Comparison of ENCODE assay signal across 18 mouse cellular contexts in the genomic region with DNA sequence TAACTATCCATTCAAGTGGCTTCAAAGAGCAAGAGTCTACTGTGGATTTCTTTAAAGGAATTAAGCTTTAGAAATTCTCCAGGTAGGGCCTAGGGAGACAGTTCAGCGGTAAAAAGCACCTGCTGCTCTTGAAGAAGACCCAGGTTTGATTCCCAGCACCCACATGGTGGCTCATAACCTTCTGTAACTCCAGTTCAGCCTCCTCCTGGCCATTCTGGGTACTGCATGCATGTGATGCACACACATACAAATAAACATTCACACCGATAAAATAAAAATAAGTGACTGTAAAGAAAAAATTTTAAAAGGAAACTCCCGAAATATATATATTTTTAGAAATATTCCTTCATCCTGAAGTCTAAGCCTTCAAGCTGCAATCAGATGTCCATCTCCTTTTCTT.
DNase-seq lines count a peak whose midpoint lies in the region; ATAC-seq and TF ChIP-seq lines count a peak whose summit lies in the region.
"Had no signal": no experiment of that assay in that cellular context is flagged by ENCODE, and none has a peak within 500 bp of the region (broad histone marks: within the 10 kb centered on the region; RNA-seq: fewer than 3 reads in every experiment).

No protein-coding gene starts in this region.

- no peak for TF ChIP-seq EP300 in liver, embryonic 14.5 days (IDR thresholded peaks at IDR 0.05; ENCODE audit: low read depth)

- no peaks in the 10 kb centered on the region for H3K36me3 ChIP-seq in liver, embryonic 14.5 days (replicated peaks; ENCODE audit: control insufficient read depth, insufficient read depth, low read depth)
- H3K36me3 ChIP-seq in E14TG2a.4 (ENCODE audit: insufficient read depth, low read length): no peaks in the 10 kb centered on the region
- H3K36me3 ChIP-seq in limb, embryonic 10.5 days: no peaks in the 10 kb centered on the region
- H3K36me3 ChIP-seq: limb, embryonic 15.5 days; midbrain, embryonic 13.5 days; neural tube, embryonic 12.5 days had no signal

- H3K4me2 ChIP-seq in liver, embryonic 14.5 days (ENCODE audit: low read depth): no peak overlapping the region
- H3K4me2 ChIP-seq: hindbrain, embryonic 14.5 days; limb, embryonic 15.5 days; midbrain, embryonic 13.5 days; neural tube, embryonic 12.5 days had no signal

- no peak overlapping the region for H3K4me3 ChIP-seq in gastrocnemius, adult 2 months
- H3K4me3 ChIP-seq in liver, embryonic 14.5 days (ENCODE audit: insufficient read depth in 1 of 2, low read depth in 2 of 2, low read length in 2 of 2): no peak overlapping the region
- no peak overlapping the region for H3K4me3 ChIP-seq in E14TG2a.4 (replicated peaks; ENCODE audit: low read length)
- H3K4me3 ChIP-seq in bone marrow macrophage, adult 2 months (ENCODE audit: insufficient read depth, low read length): no peak overlapping the region
- H3K4me3 ChIP-seq in limb, embryonic 10.5 days: no peak overlapping the region
- H3K4me3 ChIP-seq: limb, embryonic 15.5 days; midbrain, embryonic 13.5 days; neural tube, embryonic 12.5 days had no signal

- H3K27me3 ChIP-seq in liver, embryonic 14.5 days (ENCODE audit: control insufficient read depth, insufficient read depth, low read length): no peaks in the 10 kb centered on the region
- no peaks in the 10 kb centered on the region for H3K27me3 ChIP-seq in E14TG2a.4 (ENCODE audit: insufficient read depth, low read length)
- H3K27me3 ChIP-seq in limb, embryonic 10.5 days (ENCODE audit: low read depth, poor library complexity, severe bottlenecking): no peaks in the 10 kb centered on the region
- H3K27me3 ChIP-seq: limb, embryonic 15.5 days; midbrain, embryonic 13.5 days; neural tube, embryonic 12.5 days had no signal

- no peak overlapping the region for H3K9ac ChIP-seq in liver, embryonic 14.5 days (replicated peaks)
- H3K9ac ChIP-seq: hindbrain, embryonic 14.5 days; limb, embryonic 15.5 days; midbrain, embryonic 13.5 days; neural tube, embryonic 12.5 days had no signal

- no peak for TF ChIP-seq POLR2A in bone marrow macrophage, adult 2 months (IDR thresholded peaks at IDR 0.05; ENCODE audit: borderline replicate concordance, low read depth, low read length)

- peaks cover 5% of the 10 kb centered on the region in 2 experiments for H3K4me1 ChIP-seq in liver, embryonic 14.5 days (replicated peaks; ENCODE audit: control insufficient read depth in 2 of 2, insufficient read depth in 2 of 2, low read length in 1 of 2)
- peaks cover 34% of the 10 kb centered on the region for H3K4me1 ChIP-seq in E14TG2a.4 (replicated peaks; ENCODE audit: low read depth, low read length)
- no peaks in the 10 kb centered on the region for H3K4me1 ChIP-seq in bone marrow macrophage, adult 2 months (ENCODE audit: control insufficient read depth, insufficient read depth, low read length)
- H3K4me1 ChIP-seq in limb, embryonic 10.5 days: peaks cover 2% of the 10 kb centered on the region
- H3K4me1 ChIP-seq: midbrain, embryonic 13.5 days; neural tube, embryonic 12.5 days had no signal

- peak; percentile 31; the same call in 1 of the 2 replicates for TF ChIP-seq CTCF in gastrocnemius, adult 2 months (IDR thresholded peaks at IDR 0.05)
- TF ChIP-seq CTCF in liver, embryonic 14.5 days (IDR thresholded peaks at IDR 0.05; ENCODE audit: low read depth): peak; percentile 46
- peak; percentile 40; the same call in 1 of the 2 replicates for TF ChIP-seq CTCF in E14TG2a.4 (conservative IDR thresholded peaks at IDR 0.05; ENCODE audit: low read length)
- 0 out of 2 replicates have a peak, but pooled peaks have one; percentile 22 for TF ChIP-seq CTCF in bone marrow macrophage, adult 2 months (IDR thresholded peaks at IDR 0.05; ENCODE audit: low read depth, low read length)

- intact Hi-C loops in gastrocnemius, adult 2 months (cut with DNase I): no loop called here

- no peak for DNase-seq in gastrocnemius, adult 2 months
- no peak for DNase-seq in gastrocnemius, postnatal 4 days (ENCODE audit: low spot score in 2 of 2)
- no peak for DNase-seq in liver, embryonic 14.5 days (ENCODE audit: low read depth in 3 of 3, low spot score in 3 of 3)
- DNase-seq in liver: no peak
- DNase-seq in limb, embryonic 10.5 days (ENCODE audit: low spot score): no peak
- DNase-seq in spleen, postnatal 4 days (ENCODE audit: low spot score in 2 of 2): no peak
- DNase-seq: cerebellum, adult 11 months; cerebellum, postnatal 25 days; heart, adult 18-20 months; heart, postnatal 10 days had no signal

- 61% methylated on average over 3 of the region's 3 CpGs for WGBS in liver, embryonic 14.5 days (ENCODE audit: insufficient replicate concordance)
- WGBS in limb, embryonic 10.5 days: 89% methylated on average over 3 of the region's 3 CpGs

- H3K9me3 ChIP-seq in liver, embryonic 14.5 days (ENCODE audit: control insufficient read depth, low read length): no peaks in the 10 kb centered on the region
- peaks cover 4% of the 10 kb centered on the region; the same call in 1 of the 2 replicates for H3K9me3 ChIP-seq in E14TG2a.4 (ENCODE audit: low read length)
- no peaks in the 10 kb centered on the region for H3K9me3 ChIP-seq in limb, embryonic 10.5 days (replicated peaks)
- H3K9me3 ChIP-seq: limb, embryonic 15.5 days; midbrain, embryonic 13.5 days had no signal

- no peak for ATAC-seq in liver, embryonic 14.5 days (ENCODE audit: insufficient read depth)
- ATAC-seq: forebrain, embryonic 14.5 days; midbrain, embryonic 13.5 days had no signal

- H3K27ac ChIP-seq in gastrocnemius, adult 2 months: no peak overlapping the region
- H3K27ac ChIP-seq in liver, embryonic 14.5 days: no peak overlapping the region
- no peak overlapping the region for H3K27ac ChIP-seq in bone marrow macrophage, adult 2 months (ENCODE audit: insufficient read depth, low read depth, low read length)
- no peak overlapping the region for H3K27ac ChIP-seq in limb, embryonic 10.5 days
- H3K27ac ChIP-seq: hindbrain, embryonic 14.5 days; limb, embryonic 15.5 days; macrophage; midbrain, embryonic 13.5 days; neural tube, embryonic 12.5 days had no signal
